Mouse (Mus musculus): ENCODE measurements around the gene Irgm2. TPM values are rescaled to one million over a fixed set of nuclear protein-coding genes. Genes with fewer than 3 reads are reported as not detected.
"Not testable (repeated sequence)": the region's sequence is repeated elsewhere in the genome, so short reads cannot be mapped to it uniquely, and the experiment has no call there.

The Irgm2 gene
- polyA plus RNA-seq, 1 experiment from 2014 or later, result 1.1 TPM

DNA sequence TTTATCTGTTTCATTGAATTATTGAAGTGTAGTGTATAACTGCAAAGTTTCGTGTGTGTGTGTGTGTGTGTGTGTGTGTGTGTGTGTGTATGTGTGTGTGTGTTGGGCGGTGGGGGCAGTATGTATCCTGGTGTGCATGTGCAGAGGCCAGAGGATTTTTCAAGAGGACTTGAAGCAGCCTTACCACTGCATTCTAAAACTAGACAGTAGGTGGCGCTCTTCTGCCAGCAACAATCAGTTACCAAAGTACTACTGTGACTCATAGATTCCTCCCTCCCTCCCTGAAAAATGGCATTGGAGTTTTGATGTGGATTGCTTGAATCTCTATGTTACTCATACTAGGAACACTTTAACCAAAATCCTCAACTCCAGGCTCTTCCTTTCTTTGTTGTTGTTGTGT, 19.9 kb upstream of the Irgm2 start:
- peaks cover 21% of the 10 kb centered on the region for H3K36me3 ChIP-seq (ENCODE audit: control insufficient read depth, insufficient read depth, low read length)
- no peaks in the 10 kb centered on the region for H3K4me1 ChIP-seq (ENCODE audit: control insufficient read depth, insufficient read depth, low read length)

DNA sequence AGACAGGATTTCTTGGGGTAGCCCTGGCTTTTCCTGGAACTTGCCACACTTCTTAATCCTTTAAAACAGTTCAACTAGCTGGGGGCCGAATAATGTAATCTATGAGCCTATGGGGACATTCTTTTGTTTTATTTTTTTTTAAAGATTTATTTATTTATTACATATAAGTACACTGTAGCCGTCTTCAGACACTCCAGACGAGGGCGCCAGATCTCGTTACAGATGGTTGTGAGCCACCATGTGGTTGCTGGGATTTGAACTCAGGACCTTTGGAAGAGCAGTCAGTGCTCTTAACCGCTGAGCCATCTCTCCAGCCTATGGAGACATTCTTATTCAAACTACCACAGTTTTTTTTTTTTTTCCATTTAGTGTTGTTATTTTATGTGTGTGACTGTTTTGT, 19.4 kb upstream of the Irgm2 start:
- not testable (repeated sequence) for H3K9ac ChIP-seq (ENCODE audit: low read depth, low read length); H3K9me3 ChIP-seq (replicated peaks; ENCODE audit: control insufficient read depth, low read length, poor library complexity, severe bottlenecking); H3K27me3 ChIP-seq (ENCODE audit: control insufficient read depth, insufficient read depth, low read depth, low read length); H3K4me2 ChIP-seq (ENCODE audit: low read length); H3K4me3 ChIP-seq (ENCODE audit: low read depth, low read length); H3K27ac ChIP-seq (ENCODE audit: low read length); ATAC-seq; H3K4me1 ChIP-seq (ENCODE audit: control insufficient read depth, insufficient read depth, low read length)
- WGBS, result 97% methylated on average over 6 of the region's 6 CpGs
- peaks cover 20% of the 10 kb centered on the region for H3K36me3 ChIP-seq (ENCODE audit: control insufficient read depth, insufficient read depth, low read length)

More for the DNA sequence above, 19.9 kb upstream of the Irgm2 start:
- H3K4me2 ChIP-seq (ENCODE audit: low read length), result no peak overlapping the region
- no peaks in the 10 kb centered on the region for H3K27me3 ChIP-seq (ENCODE audit: control insufficient read depth, insufficient read depth, low read depth, low read length)
- no peaks in the 10 kb centered on the region for H3K9me3 ChIP-seq (replicated peaks; ENCODE audit: control insufficient read depth, low read length, poor library complexity, severe bottlenecking)
- 25% methylated on average over 3 of the region's 3 CpGs for WGBS
- H3K4me3 ChIP-seq (ENCODE audit: low read depth, low read length), result no peak overlapping the region
- ATAC-seq, result no peak
- H3K9ac ChIP-seq (ENCODE audit: low read depth, low read length), result no peak overlapping the region
- no peak overlapping the region for H3K27ac ChIP-seq (ENCODE audit: low read length)

DNA sequence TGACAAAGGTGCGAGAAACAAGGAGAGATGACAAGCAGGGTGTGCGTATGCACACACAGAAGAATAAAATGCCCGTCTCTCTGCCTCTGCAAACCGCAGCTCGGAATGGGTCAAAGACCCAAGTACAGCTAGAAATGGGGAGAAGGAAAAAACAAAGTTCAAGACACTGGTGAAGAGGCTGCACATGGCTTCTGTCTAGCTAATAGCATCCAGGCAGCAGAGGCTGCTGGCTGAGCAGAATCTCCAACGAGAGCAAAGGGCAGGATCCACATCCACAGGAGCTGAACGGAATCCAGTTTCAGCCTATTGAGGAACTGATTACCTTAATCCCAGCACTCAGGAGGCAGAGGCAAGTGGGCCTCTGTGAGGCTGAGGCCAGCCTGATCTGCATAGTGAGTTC, 18.7 kb upstream of the Irgm2 start:
- ATAC-seq, result no peak
- Histone ChIP-seq H3K9me3 (replicated peaks; ENCODE audit: control insufficient read depth, low read length, poor library complexity, severe bottlenecking) (no peaks in the 10 kb centered on the region), H3K4me2 (ENCODE audit: low read length) (no peak overlapping the region), H3K27me3 (ENCODE audit: control insufficient read depth, insufficient read depth, low read depth, low read length) (no peaks in the 10 kb centered on the region), H3K27ac (ENCODE audit: low read length) (no peak overlapping the region), H3K36me3 (ENCODE audit: control insufficient read depth, insufficient read depth, low read length) (peaks cover 13% of the 10 kb centered on the region), H3K9ac (ENCODE audit: low read depth, low read length) (no peak overlapping the region), H3K4me3 (ENCODE audit: low read depth, low read length) (no peak overlapping the region), H3K4me1 (ENCODE audit: control insufficient read depth, insufficient read depth, low read length) (no peaks in the 10 kb centered on the region)
- 88% methylated on average over 7 of the region's 7 CpGs for WGBS

DNA sequence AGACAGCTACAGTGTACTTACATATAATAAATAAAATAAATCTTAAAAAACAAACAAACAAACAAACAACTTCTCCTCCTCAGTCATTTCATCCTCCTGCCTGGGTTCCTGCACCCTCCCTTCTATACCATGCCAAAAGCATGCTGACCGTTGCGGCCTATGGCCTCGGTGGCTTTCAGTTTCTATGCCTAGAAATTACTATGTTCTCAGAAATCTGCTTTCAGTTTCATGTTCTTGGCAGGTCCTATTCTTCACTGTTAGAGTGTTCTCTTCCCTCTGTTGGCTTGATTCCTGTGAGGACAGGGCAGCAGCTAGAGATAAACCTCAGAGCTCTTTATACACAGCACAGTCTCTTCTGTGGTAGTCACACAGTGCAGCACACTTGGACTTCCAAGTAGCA, 15.8 kb upstream of the Irgm2 start:
- no peak for ATAC-seq
- Histone ChIP-seq H3K4me1 (ENCODE audit: control insufficient read depth, insufficient read depth, low read length) (no peaks in the 10 kb centered on the region), H3K4me3 (ENCODE audit: low read depth, low read length) (no peak overlapping the region), H3K9me3 (replicated peaks; ENCODE audit: control insufficient read depth, low read length, poor library complexity, severe bottlenecking) (no peaks in the 10 kb centered on the region), H3K27ac (ENCODE audit: low read length) (no peak overlapping the region), H3K4me2 (ENCODE audit: low read length) (no peak overlapping the region), H3K36me3 (ENCODE audit: control insufficient read depth, insufficient read depth, low read length) (no peaks in the 10 kb centered on the region), H3K9ac (ENCODE audit: low read depth, low read length) (no peak overlapping the region), H3K27me3 (ENCODE audit: control insufficient read depth, insufficient read depth, low read depth, low read length) (no peaks in the 10 kb centered on the region)
- 96% methylated on average over 3 of the region's 3 CpGs for WGBS

DNA sequence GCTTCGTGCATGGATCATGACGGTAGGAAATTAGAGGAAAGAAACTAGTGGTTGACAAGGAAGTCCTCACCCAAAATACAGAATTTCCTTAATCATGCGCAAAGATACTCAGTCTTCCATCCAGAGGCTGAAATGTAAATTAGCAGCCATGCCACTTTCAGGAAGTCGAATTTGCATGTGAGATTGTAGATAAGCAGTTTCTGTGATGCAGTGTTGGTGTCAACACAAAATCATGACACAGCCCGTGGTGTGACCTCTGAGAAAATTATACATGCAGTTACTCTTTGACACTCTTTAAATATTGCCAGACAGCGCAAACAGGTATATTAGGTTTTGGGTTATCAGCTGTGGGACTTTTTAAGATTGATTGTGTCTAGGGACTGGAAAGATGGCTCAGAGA, 9.7 kb upstream of the Irgm2 start:
- no peak overlapping the region for H3K4me3 ChIP-seq (ENCODE audit: low read depth, low read length)

DNA sequence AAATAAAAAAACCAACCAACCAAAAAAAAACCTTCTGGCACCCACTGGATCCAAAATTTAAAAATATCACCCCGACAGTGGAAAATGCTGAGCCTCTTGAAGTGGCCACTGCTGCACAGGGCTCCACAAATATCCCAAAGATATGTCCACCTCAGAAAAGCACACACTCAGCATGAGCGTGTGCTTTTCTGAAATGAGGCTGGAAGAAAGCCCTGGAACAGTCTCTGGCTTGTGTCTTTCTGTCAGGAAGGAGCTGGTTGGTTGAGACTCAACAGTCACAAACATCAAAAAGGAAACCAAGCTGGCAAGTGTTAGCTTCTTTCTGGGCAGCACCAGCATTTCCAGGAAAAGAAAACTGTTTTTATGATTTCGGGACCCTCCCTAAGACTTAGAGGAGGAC, 6.1 kb upstream of the Irgm2 start:
- Histone ChIP-seq H3K9ac (ENCODE audit: low read depth, low read length) (no peak overlapping the region), H3K4me2 (ENCODE audit: low read length) (no peak overlapping the region), H3K27ac (ENCODE audit: low read length) (no peak overlapping the region), H3K27me3 (ENCODE audit: control insufficient read depth, insufficient read depth, low read depth, low read length) (no peaks in the 10 kb centered on the region), H3K4me1 (ENCODE audit: control insufficient read depth, insufficient read depth, low read length) (no peaks in the 10 kb centered on the region), H3K9me3 (replicated peaks; ENCODE audit: control insufficient read depth, low read length, poor library complexity, severe bottlenecking) (no peaks in the 10 kb centered on the region), H3K36me3 (ENCODE audit: control insufficient read depth, insufficient read depth, low read length) (no peaks in the 10 kb centered on the region), H3K4me3 (ENCODE audit: low read depth, low read length) (no peak overlapping the region)
- WGBS, result 79% methylated on average over 3 of the region's 3 CpGs
- no peak for ATAC-seq

More for the DNA sequence above, 9.7 kb upstream of the Irgm2 start:
- WGBS, result 95% methylated on average over 6 of the region's 6 CpGs
- H3K9me3 ChIP-seq (replicated peaks; ENCODE audit: control insufficient read depth, low read length, poor library complexity, severe bottlenecking), result no peaks in the 10 kb centered on the region
- no peaks in the 10 kb centered on the region for H3K36me3 ChIP-seq (ENCODE audit: control insufficient read depth, insufficient read depth, low read length)
- H3K27me3 ChIP-seq (ENCODE audit: control insufficient read depth, insufficient read depth, low read depth, low read length), result no peaks in the 10 kb centered on the region
- no peak for ATAC-seq
- no peak overlapping the region for H3K27ac ChIP-seq (ENCODE audit: low read length)
- H3K9ac ChIP-seq (ENCODE audit: low read depth, low read length), result no peak overlapping the region
- H3K4me1 ChIP-seq (ENCODE audit: control insufficient read depth, insufficient read depth, low read length), result no peaks in the 10 kb centered on the region
- no peak overlapping the region for H3K4me2 ChIP-seq (ENCODE audit: low read length)

DNA sequence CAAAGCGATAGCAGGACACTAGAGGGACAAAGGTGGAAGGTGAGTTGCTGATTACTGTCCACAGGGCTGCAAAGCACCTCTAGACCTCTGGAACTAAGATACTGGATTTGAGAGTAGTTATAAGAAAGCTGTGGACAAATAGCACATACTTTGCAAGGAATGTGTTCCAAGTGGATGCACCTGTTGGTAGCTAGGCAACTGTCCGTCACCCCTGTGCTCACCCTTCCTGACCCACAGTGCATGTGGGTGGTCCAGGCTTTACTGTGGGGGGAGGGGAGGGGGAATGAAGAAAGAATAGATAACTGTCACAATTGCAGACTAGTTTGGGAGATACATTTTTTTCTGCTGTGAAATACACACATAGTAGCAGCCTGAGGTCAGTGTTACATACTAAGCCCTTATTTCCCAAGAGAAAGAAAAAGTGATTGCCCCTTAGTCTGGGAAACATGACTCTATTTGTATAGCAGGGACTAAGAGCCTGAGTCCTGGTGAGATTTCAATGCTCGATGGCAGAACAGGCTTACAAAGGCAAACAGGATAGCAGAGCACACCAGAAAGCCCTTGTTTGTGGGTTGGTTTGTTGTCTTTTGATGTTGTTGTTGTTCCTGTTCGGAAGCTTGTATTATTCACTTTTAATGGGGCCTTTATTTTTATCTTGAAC, 5.4 kb upstream of the Irgm2 start:
- Histone ChIP-seq H3K27me3 (ENCODE audit: control insufficient read depth, insufficient read depth, low read depth, low read length) (no peaks in the 10 kb centered on the region), H3K4me3 (ENCODE audit: low read depth, low read length) (no peak overlapping the region), H3K27ac (ENCODE audit: low read length) (no peak overlapping the region), H3K9me3 (replicated peaks; ENCODE audit: control insufficient read depth, low read length, poor library complexity, severe bottlenecking) (no peaks in the 10 kb centered on the region), H3K9ac (ENCODE audit: low read depth, low read length) (no peak overlapping the region), H3K4me1 (ENCODE audit: control insufficient read depth, insufficient read depth, low read length) (no peaks in the 10 kb centered on the region), H3K4me2 (ENCODE audit: low read length) (no peak overlapping the region), H3K36me3 (ENCODE audit: control insufficient read depth, insufficient read depth, low read length) (no peaks in the 10 kb centered on the region)
- ATAC-seq, result no peak
- 40% methylated on average over 4 of the region's 4 CpGs for WGBS

DNA sequence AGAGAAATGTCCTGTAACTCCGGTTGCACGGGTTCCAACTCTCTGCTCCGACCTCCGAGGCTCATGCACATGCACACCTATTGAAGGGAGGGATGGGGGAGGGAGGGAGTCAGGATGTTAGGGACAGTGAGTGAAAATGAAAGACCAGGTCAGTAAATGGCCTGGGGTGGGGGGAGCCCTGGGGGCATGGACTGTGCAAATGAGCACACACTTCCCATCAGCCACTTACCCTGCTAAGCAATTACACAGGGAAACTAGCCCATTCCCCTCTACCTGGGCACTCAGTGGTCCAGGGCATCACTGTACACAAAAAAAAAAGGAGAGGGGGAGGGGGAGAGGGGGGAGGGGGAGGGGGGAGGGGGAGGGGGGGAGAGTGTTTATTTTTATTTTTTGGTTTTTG, 755 bp upstream of the Irgm2 start:
- no peak overlapping the region for H3K9ac ChIP-seq (ENCODE audit: low read depth, low read length)
- no peaks in the 10 kb centered on the region for H3K36me3 ChIP-seq (ENCODE audit: control insufficient read depth, insufficient read depth, low read length)
- 84% methylated on average over 4 of the region's 4 CpGs for WGBS
- ATAC-seq, result no peak
- H3K27ac ChIP-seq (ENCODE audit: low read length), result no peak overlapping the region
- no peaks in the 10 kb centered on the region for H3K27me3 ChIP-seq (ENCODE audit: control insufficient read depth, insufficient read depth, low read depth, low read length)
- H3K4me2 ChIP-seq (ENCODE audit: low read length), result peak overlapping the region; percentile 58
- no peak overlapping the region for H3K4me3 ChIP-seq (ENCODE audit: low read depth, low read length)
- no peaks in the 10 kb centered on the region for H3K4me1 ChIP-seq (ENCODE audit: control insufficient read depth, insufficient read depth, low read length)
- no peaks in the 10 kb centered on the region for H3K9me3 ChIP-seq (replicated peaks; ENCODE audit: control insufficient read depth, low read length, poor library complexity, severe bottlenecking)

DNA sequence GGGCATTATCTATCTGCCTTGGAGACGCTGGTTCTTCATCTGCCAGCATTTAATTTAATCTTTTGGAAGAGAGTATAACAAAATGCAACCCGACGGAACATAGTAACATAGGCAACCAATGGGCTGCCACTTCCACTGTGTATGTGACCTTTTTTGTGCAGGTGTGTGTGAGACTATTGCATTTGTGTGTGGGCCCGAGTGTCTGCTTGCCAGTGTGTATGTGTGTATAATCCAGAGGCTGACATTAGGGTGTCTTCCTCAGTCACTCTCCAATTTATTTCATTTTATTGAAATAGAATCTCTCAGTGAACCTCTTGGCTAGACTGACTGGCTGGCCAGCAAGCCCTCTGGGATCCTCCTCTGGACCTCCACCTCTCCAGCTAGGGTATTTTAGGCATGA, 808 bp downstream of the Irgm2 start:
- H3K9ac ChIP-seq (ENCODE audit: low read depth, low read length), result no peak overlapping the region
- 95% methylated on average over 4 of the region's 4 CpGs for WGBS
- no peak overlapping the region for H3K4me3 ChIP-seq (ENCODE audit: low read depth, low read length)
- no peak overlapping the region for H3K4me2 ChIP-seq (ENCODE audit: low read length)
- H3K9me3 ChIP-seq (replicated peaks; ENCODE audit: control insufficient read depth, low read length, poor library complexity, severe bottlenecking), result no peaks in the 10 kb centered on the region
- no peaks in the 10 kb centered on the region for H3K36me3 ChIP-seq (ENCODE audit: control insufficient read depth, insufficient read depth, low read length)
- H3K27me3 ChIP-seq (ENCODE audit: control insufficient read depth, insufficient read depth, low read depth, low read length), result no peaks in the 10 kb centered on the region
- H3K4me1 ChIP-seq (ENCODE audit: control insufficient read depth, insufficient read depth, low read length), result no peaks in the 10 kb centered on the region
- no peak overlapping the region for H3K27ac ChIP-seq (ENCODE audit: low read length)
- no peak for ATAC-seq
